Mouse (Mus musculus) B cell, adult 2 months (primary cell): ENCODE data around the gene Vstm4.

Experiments used
- DNase-seq, 2 experiments: peaks; one replicate each; pipeline ENCODE4 v3.0.0; 2022

Gene Vstm4

DNA sequence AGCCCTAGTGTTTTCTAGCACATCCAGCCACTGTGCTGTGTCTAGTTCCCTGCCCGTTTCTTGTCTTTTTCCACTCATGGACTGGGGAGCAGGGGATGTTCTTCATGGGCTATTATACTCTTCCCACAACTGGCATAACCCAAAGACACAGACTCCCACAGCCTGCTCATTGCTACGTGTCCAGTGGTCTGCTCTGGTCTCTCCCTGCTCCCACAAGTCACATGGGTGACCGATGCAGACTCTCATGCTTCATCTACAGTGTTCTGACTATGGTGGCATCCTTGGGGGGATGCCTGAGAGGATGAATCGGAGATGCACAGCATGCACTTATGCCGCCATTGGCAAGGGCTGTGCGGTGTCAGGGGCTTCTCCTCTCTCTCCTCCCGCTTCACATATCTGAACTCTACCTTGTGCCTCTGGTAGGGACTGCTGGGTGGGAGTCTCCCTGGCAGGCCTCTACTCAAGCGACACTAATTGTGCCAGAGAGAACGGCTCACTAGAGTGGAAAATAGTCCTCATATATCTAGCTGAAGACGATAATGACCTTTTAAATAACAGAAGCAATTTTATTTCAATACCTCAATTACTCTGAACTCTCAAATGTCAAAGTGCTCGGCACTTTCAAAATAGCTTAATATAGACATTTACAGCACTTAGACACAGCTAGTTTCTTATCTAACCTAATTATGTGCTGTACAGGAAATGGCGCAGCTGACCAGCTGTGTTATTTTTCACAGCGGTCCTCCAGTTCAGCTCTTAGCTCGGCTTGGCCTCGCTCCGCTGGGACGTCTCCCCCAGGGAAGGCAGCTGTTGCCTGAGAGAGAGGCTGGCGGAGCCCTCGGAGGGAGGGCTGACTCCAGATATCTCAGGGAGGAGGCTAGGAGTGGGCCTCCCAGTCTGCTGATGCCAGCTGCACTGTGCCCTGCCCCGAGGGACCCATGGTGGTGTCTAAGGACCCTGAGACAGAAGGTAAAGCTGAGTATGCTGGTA, 94.1 kb downstream of the Vstm4 start:
- DNase-seq, result peak; percentile 11 to 24

DNA sequence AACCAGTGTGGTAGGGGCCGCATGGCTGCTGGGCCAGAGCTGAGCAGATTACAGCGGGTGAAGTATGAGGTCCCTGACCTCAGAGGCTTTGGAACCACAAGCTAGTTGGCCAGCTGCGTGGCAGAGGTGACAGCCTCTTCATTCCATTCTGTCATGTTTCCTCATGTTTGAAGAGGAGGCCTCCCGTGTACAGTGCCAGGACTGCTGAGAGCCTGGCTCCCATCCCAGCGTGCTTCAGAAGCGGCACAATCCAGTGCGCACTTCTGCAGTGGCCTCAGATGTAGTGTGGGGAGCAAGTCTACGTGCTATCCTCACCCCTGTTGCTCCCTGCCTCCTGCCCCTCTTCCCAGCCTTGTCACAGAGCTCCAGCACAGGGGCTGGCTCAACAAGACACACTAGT, 99.9 kb downstream of the Vstm4 start:
- DNase-seq, result no peak

DNA sequence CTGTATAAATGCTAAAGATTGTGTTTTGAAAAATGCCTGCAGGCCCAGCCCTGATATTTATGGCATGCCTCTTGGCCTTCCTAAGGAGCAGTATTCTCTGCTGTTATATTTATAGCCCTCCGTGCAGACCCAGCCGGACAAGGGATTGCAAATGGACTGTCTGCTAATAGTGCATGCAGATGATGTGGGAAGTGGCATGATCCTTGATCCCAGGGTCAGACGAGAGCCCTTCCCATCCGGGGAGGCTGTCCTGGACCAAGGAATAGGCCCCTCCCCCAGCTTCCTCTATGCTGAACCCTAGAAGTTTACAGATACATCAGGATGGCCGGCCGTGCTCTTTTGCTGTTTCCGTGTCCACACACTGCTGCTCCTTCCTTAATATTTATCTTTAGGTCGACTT, 102.1 kb downstream of the Vstm4 start:
- no peak for DNase-seq

DNA sequence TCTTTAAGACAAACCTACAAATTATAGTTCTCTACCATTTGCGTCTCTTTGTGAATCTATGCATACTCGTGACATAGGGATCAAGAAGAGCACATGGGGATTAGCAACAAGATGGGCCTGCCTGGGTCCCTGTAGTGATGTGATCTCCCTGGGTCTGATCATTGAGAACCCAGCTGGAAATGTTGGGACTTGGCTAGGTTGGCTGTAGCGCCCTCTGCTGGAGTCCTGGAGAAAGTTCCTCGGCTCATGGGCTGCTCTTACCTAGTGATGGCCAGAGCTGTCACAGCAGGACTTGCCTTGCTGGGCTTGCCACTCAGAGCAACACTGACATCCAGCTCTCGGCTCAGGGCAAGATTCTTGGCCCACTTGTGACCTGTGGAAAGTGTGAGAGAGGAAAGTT, 103.9 kb downstream of the Vstm4 start:
- peak; percentile 38 to 42 for DNase-seq

DNA sequence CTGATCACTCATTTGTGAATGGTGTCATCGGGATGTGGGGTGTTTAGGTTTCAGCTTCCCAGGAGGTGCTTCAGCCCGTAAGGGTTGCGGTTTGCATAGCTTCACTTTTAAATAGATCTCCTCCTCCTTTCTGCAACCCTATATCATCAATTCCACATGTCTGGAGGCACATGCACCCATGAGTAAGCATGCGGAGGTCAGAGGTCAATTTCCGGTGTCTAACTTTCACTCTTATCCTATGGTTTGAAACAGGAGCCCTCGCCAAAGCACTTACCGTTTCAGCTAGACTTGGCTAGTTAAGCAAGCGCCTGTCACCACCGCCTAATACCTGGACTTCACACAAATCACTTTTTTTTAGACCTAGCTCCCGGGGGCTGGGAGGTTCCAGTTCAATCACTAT, 108.2 kb downstream of the Vstm4 start:
- DNase-seq, result no peak

DNA sequence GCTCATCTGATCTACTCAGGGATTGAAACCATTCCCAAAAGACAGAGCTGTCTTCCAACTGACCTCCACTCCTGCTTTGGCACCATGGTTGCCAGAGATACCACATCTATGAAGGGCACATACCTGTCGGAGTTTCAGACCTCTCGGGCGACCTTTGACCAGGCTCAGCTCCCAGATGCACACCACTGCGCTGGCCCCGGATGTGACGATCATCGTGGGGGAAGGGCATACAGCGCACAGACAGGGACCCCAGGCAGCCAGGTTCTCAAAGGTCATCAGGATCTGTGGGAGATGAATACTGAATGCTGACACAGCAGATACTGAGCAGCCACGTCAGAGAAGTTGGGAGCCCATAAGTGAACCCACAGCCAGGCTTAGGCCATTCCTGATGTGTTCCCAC, 114.1 kb downstream of the Vstm4 start:
- no peak for DNase-seq

DNA sequence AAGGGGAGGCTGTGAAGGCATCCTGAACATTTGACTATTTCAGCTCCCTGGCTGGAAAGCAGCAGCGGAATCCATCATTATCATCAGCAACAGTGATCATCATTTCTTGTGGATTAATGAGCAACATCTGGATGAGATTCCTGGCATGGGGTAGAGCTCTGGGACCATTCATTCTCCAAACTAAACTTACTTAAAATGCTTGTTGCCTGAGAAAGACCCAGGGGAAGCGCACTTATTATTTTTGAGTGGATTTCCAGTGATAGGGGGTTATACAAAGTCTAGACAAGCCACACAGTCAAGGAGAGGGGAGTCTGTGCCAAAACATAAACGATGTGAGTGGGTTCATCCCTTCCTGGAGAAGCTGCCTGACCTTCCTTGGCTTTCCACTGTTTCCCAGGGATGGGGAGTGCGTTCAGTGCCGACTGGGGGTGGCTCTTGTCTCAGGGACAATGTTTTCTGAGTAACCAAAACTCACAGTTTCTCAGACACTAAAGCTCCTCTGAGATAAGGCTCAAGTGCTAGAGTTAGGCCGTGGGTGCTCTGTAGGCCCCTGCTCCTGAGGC, 127.7 kb downstream of the Vstm4 start:
- DNase-seq, result no peak

DNA sequence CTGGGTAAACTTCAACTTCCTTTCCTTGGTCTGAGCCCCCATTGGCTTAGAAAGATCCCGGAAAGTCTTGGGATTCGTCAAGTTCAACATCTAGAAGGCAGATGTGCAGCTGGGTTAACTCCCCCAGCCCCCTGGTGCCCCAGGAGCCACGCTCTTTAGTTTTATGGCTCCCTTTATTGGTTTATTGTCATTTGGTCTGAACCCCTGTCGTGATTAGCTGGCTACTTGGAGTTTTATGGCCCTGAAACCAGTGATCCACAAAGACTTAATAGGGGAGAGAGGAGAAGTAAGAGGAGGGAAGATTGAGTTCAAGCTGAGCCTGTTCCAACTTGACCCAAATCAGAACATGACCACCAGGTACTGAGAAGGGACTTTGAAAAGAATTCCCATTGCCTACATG, 130.1 kb downstream of the Vstm4 start:
- no peak for DNase-seq
